ENCODE assay signal across 25 mouse cellular contexts in the genomic region with DNA sequence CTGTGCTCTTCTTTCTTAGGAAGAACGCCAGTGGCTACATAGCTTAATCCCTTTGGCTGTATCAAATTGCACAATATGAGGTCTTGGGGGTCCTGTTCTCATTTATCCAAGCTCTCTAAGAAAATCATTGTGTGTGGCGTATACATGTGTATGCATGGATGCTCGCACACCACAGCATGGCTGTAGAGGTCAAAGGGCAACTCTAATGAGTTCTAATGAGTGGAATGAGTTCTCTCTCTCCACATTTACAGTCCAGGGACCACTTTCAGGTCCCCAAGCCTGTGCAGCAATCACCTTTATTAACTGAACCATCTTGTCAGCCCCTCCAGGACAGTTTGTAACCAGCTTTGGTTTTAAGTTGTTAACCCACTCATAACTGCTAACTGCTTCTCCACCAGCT. TPM values are rescaled to one million over a fixed set of nuclear protein-coding genes. Genes with fewer than 3 reads are reported as not detected.
"Had no signal": no experiment of that assay in that cellular context is flagged by ENCODE, and none has a peak within 500 bp of the region (broad histone marks: within the 10 kb centered on the region; RNA-seq: fewer than 3 reads in every experiment).

No protein-coding gene starts in this region.

- H3K36me3 ChIP-seq: heart, embryonic 13.5 days; heart, embryonic 15.5 days; hindbrain, embryonic 13.5 days; intestine, embryonic 15.5 days; limb, embryonic 13.5 days; limb, embryonic 15.5 days had no signal

- H3K27ac ChIP-seq: heart, adult 2 months; heart, embryonic 13.5 days; heart, embryonic 15.5 days; hindbrain, embryonic 13.5 days; intestine, embryonic 15.5 days; limb, embryonic 13.5 days; limb, embryonic 15.5 days had no signal

- H3K4me2 ChIP-seq: heart, embryonic 11.5 days; heart, embryonic 13.5 days; heart, embryonic 15.5 days; hindbrain, embryonic 13.5 days; intestine, embryonic 15.5 days; limb, embryonic 13.5 days; limb, embryonic 15.5 days had no signal

- ATAC-seq: forebrain, postnatal 0 days; hindbrain, embryonic 16.5 days; inflammation-experienced regulatory T-cells, adult 6 months; intestine, embryonic 15.5 days; intestine, postnatal 0 days had no signal

- H3K9ac ChIP-seq: forebrain, postnatal 0 days; heart, embryonic 13.5 days; heart, embryonic 15.5 days; hindbrain, embryonic 13.5 days; intestine, embryonic 15.5 days; limb, embryonic 13.5 days; limb, embryonic 15.5 days had no signal

- DNase-seq: forebrain, postnatal 0 days; gastrocnemius, postnatal 14 days; gastrocnemius, postnatal 36 days; heart, adult 2 months; heart, postnatal 14 days; heart, postnatal 36 days; kidney, adult 18-20 months; kidney, adult 8-10 months; kidney, postnatal 10 days; kidney, postnatal 25 days; kidney, postnatal 4 days; layer of hippocampus, adult 9-11 months; layer of hippocampus, postnatal 36 days; left cerebral cortex, postnatal 4 days had no signal

- H3K4me1 ChIP-seq: hindbrain, embryonic 13.5 days; limb, embryonic 15.5 days had no signal

- H3K9me3 ChIP-seq: heart, embryonic 13.5 days; heart, embryonic 15.5 days; hindbrain, embryonic 13.5 days; intestine, embryonic 15.5 days; limb, embryonic 13.5 days; limb, embryonic 15.5 days had no signal

- H3K4me3 ChIP-seq: heart, adult 2 months; heart, embryonic 13.5 days; heart, embryonic 15.5 days; hindbrain, embryonic 13.5 days; intestine, embryonic 15.5 days; limb, embryonic 13.5 days; limb, embryonic 15.5 days had no signal

- H3K27me3 ChIP-seq: heart, embryonic 13.5 days; heart, embryonic 15.5 days; hindbrain, embryonic 13.5 days; intestine, embryonic 15.5 days; limb, embryonic 13.5 days; limb, embryonic 15.5 days had no signal

RNA-seq across cellular contexts. Expression of a gene that starts 58.3 kb away (rescaled TPM):
- total RNA-seq: gastrocnemius, adult 8-10 months had no signal
